In genomic region chr6:148046881-148047649, GRCm38 (mm10) we compare ENCODE assay signal across 8 mouse cellular contexts. TPM values are rescaled to one million over a fixed set of nuclear protein-coding genes. Genes with fewer than 3 reads are reported as not detected.
DNase-seq lines count a peak whose midpoint lies in the region; ATAC-seq and TF ChIP-seq lines count a peak whose summit lies in the region.

TSS of gene Far2 (plus strand) at chr6:148047259.

- peak within 1 kb of the TSS; percentile 73 for H3K4me2 ChIP-seq in heart, embryonic 12.5 days
- peak within 1 kb of the TSS; percentile 74 for H3K4me2 ChIP-seq in forebrain, embryonic 13.5 days
- peak within 1 kb of the TSS; percentile 70 for H3K4me2 ChIP-seq in intestine, postnatal 0 days (replicated peaks; ENCODE audit: low read depth)
- H3K4me2 ChIP-seq in liver, embryonic 15.5 days: no peak within 1 kb of the TSS; the same call in 1 of the 2 replicates

- no peak for DNase-seq in heart, adult 8-10 months (ENCODE audit: low spot score)
- DNase-seq in right cerebral cortex, postnatal 4 days: peak; percentile 51
- no peak for DNase-seq in yolk sac, embryonic 10.5 days (ENCODE audit: low spot score)

- H3K9ac ChIP-seq in heart, embryonic 12.5 days: peak within 1 kb of the TSS; percentile 56; the same call in 1 of the 2 replicates
- peak within 1 kb of the TSS; percentile 58 for H3K9ac ChIP-seq in forebrain, embryonic 13.5 days
- H3K9ac ChIP-seq in intestine, postnatal 0 days (ENCODE audit: low read depth, low read length): peak within 1 kb of the TSS; percentile 48; the same call in 1 of the 2 replicates
- H3K9ac ChIP-seq in liver, embryonic 15.5 days: no peak within 1 kb of the TSS

- ATAC-seq in heart, embryonic 12.5 days (ENCODE audit: insufficient number of reproducible peaks, low FRiP score): no peak
- peak; percentile 55; the same call in 1 of the 2 replicates for ATAC-seq in cerebellum, adult (ENCODE audit: insufficient number of reproducible peaks, low FRiP score, low TSS enrichment)
- ATAC-seq in forebrain, embryonic 13.5 days: peak; percentile 83
- ATAC-seq in intestine, postnatal 0 days: peak; percentile 69
- ATAC-seq in liver, embryonic 15.5 days (ENCODE audit: insufficient read depth): 0 out of 2 replicates have a peak, but pooled peaks have one; percentile 37

- peak within 1 kb of the TSS; percentile 44 for H3K4me3 ChIP-seq in heart, embryonic 12.5 days
- peak within 1 kb of the TSS; percentile 45 for H3K4me3 ChIP-seq in forebrain, embryonic 13.5 days
- peak within 1 kb of the TSS; percentile 44 for H3K4me3 ChIP-seq in intestine, postnatal 0 days (ENCODE audit: low read depth, low read length)
- H3K4me3 ChIP-seq in liver, embryonic 15.5 days (replicated peaks): no peak within 1 kb of the TSS

- H3K27me3 ChIP-seq in heart, embryonic 12.5 days (replicated peaks): peaks cover 22% of the 10 kb centered on the region
- H3K27me3 ChIP-seq in forebrain, embryonic 13.5 days: peaks cover 11% of the 10 kb centered on the region; the same call in 1 of the 2 replicates
- no peaks in the 10 kb centered on the region for H3K27me3 ChIP-seq in intestine, postnatal 0 days (replicated peaks; ENCODE audit: control insufficient read depth, insufficient read depth, low read length)
- H3K27me3 ChIP-seq in liver, embryonic 15.5 days: peaks cover 17% of the 10 kb centered on the region

- H3K4me1 ChIP-seq in heart, embryonic 12.5 days (replicated peaks): 0 out of 2 replicates have a peak, but pooled peaks cover 3% of the 10 kb centered on the region
- H3K4me1 ChIP-seq in forebrain, embryonic 13.5 days: no peaks in the 10 kb centered on the region
- no peaks in the 10 kb centered on the region for H3K4me1 ChIP-seq in intestine, postnatal 0 days (replicated peaks; ENCODE audit: control insufficient read depth, insufficient read depth, low read length)
- no peaks in the 10 kb centered on the region for H3K4me1 ChIP-seq in liver, embryonic 15.5 days (replicated peaks)

- no peak within 1 kb of the TSS for H3K27ac ChIP-seq in heart, embryonic 12.5 days (ENCODE audit: poor library complexity, severe bottlenecking)
- H3K27ac ChIP-seq in forebrain, embryonic 13.5 days: no peak within 1 kb of the TSS
- H3K27ac ChIP-seq in intestine, postnatal 0 days (ENCODE audit: low read depth, low read length): no peak within 1 kb of the TSS
- no peak within 1 kb of the TSS for H3K27ac ChIP-seq in liver, embryonic 15.5 days (replicated peaks)

- H3K9me3 ChIP-seq in heart, embryonic 12.5 days (replicated peaks): no peaks in the 10 kb centered on the region
- H3K9me3 ChIP-seq in forebrain, embryonic 13.5 days (replicated peaks): no peaks in the 10 kb centered on the region
- H3K9me3 ChIP-seq in intestine, postnatal 0 days (ENCODE audit: control insufficient read depth): no peaks in the 10 kb centered on the region
- H3K9me3 ChIP-seq in liver, embryonic 15.5 days (replicated peaks): no peaks in the 10 kb centered on the region

- no peak for TF ChIP-seq CTCF in intestine, postnatal 0 days (IDR thresholded peaks at IDR 0.05; ENCODE audit: low read depth)

- no peaks in the 10 kb centered on the region for H3K36me3 ChIP-seq in heart, embryonic 12.5 days
- no peaks in the 10 kb centered on the region for H3K36me3 ChIP-seq in forebrain, embryonic 13.5 days (ENCODE audit: poor library complexity, severe bottlenecking)
- no peaks in the 10 kb centered on the region for H3K36me3 ChIP-seq in intestine, postnatal 0 days (ENCODE audit: control insufficient read depth, insufficient read depth)
- no peaks in the 10 kb centered on the region for H3K36me3 ChIP-seq in liver, embryonic 15.5 days (replicated peaks)

- 4% methylated on average over 34 of the region's 34 CpGs for WGBS in heart, embryonic 12.5 days
- 3% methylated on average over 34 of the region's 34 CpGs for WGBS in forebrain, embryonic 13.5 days
- 4% methylated on average over 34 of the region's 34 CpGs for WGBS in intestine, postnatal 0 days
- 5% methylated on average over 34 of the region's 34 CpGs for WGBS in liver, embryonic 15.5 days (ENCODE audit: insufficient replicate concordance)

RNA-seq across cellular contexts. Expression of gene Far2, which starts in this region (rescaled TPM):
- 1.2 and 1.5 TPM in 2 replicates for polyA plus RNA-seq in heart, embryonic 12.5 days (2016; fragmentation: Nextera tagmentation; extraction: Ambion mirVana)
- total RNA-seq in heart, adult 8-10 months (2022): not detected
- polyA plus RNA-seq in forebrain, embryonic 13.5 days (2015; fragmentation: Nextera tagmentation; extraction: Ambion mirVana): 5.7 and 6.2 TPM in 2 replicates
- 8.7 and 9.2 TPM in 2 replicates for polyA plus RNA-seq in intestine, postnatal 0 days (2015; fragmentation: Nextera tagmentation; extraction: Ambion mirVana)
- polyA plus RNA-seq in liver, embryonic 15.5 days (2015; fragmentation: Nextera tagmentation; extraction: Ambion mirVana): 1.7 and 2.0 TPM in 2 replicates
